Mouse (Mus musculus): ENCODE results near the gene Galr2. TPM values are rescaled to one million over a fixed set of nuclear protein-coding genes. Genes with fewer than 3 reads are reported as not detected.

Galr2 gene
- total and polyA plus RNA-seq, 2 experiments from 2014 or later: 0.36 TPM; not detected in 1

DNA sequence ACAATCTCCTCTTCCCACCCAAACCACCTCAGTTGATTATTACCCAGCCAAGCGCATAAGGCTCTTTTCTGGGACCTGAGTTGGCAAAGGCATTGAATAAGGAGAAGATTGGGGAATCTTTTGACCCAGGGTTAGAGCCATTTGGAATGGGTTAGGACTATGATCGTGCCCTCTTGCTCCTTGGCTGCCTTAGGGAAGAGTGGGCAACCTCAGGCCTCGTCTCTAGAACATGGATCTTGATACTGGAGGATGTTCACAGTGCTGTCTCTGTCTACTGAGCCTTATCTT, 52.2 kb downstream of the Galr2 start:
- Histone ChIP-seq H3K27ac (ENCODE audit: low read depth, low read length) (no peak overlapping the region), H3K27me3 (ENCODE audit: insufficient read depth, low read length) (peaks cover 5% of the 10 kb centered on the region; the same call in 1 of the 2 replicates), H3K4me1 (ENCODE audit: insufficient read depth) (peaks cover 14% of the 10 kb centered on the region), H3K4me3 (ENCODE audit: low read depth, low read length) (no peak overlapping the region), H3K9me3 (ENCODE audit: low read length) (no peaks in the 10 kb centered on the region), H3K36me3 (ENCODE audit: insufficient read depth) (no peaks in the 10 kb centered on the region), H3K4me2 (ENCODE audit: low read depth) (no peak overlapping the region), H3K9ac (no peak overlapping the region)
- ATAC-seq (no peak), DNase-seq (no peak)
- WGBS: 63% methylated on average over 3 of the region's 3 CpGs
- no peak for TF ChIP-seq CTCF (IDR thresholded peaks at IDR 0.05; ENCODE audit: low read depth)

Other genes starting within 250 kb of the Galr2 start
- gene Unc13d, start 203.0 kb upstream of the Galr2 start, total RNA-seq (2014; rRNA removed): 0.46 and 0.86 TPM in 2 replicates
- 0.29 and 0.58 TPM in 2 replicates for gene Unc13d, start 203.0 kb upstream of the Galr2 start, polyA plus RNA-seq (2015; fragmentation: Nextera tagmentation; extraction: Ambion mirVana)
- gene Wbp2, start 193.9 kb upstream of the Galr2 start, total RNA-seq (2014; rRNA removed): 94.7 and 130 TPM in 2 replicates
- 281 and 287 TPM in 2 replicates for gene Wbp2, start 193.9 kb upstream of the Galr2 start, polyA plus RNA-seq (2015; fragmentation: Nextera tagmentation; extraction: Ambion mirVana)
- gene Trim47, start 153.7 kb upstream of the Galr2 start, total RNA-seq (2014; rRNA removed): 10.5 and 13.0 TPM in 2 replicates
- gene Trim47, start 153.7 kb upstream of the Galr2 start, polyA plus RNA-seq (2015; fragmentation: Nextera tagmentation; extraction: Ambion mirVana): 6.6 and 7.8 TPM in 2 replicates
- 4.2 and 5.0 TPM in 2 replicates for gene Trim65, start 149.8 kb upstream of the Galr2 start, total RNA-seq (2014; rRNA removed)
- 1.2 and 1.9 TPM in 2 replicates for gene Trim65, start 149.8 kb upstream of the Galr2 start, polyA plus RNA-seq (2015; fragmentation: Nextera tagmentation; extraction: Ambion mirVana)
- 56.7 and 67.8 TPM in 2 replicates for gene Mrpl38, start 142.1 kb upstream of the Galr2 start, total RNA-seq (2014; rRNA removed)
- gene Mrpl38, start 142.1 kb upstream of the Galr2 start, polyA plus RNA-seq (2015; fragmentation: Nextera tagmentation; extraction: Ambion mirVana): 60.7 and 63.6 TPM in 2 replicates
- 97.9 and 108 TPM in 2 replicates for gene Fbf1, start 112.8 kb upstream of the Galr2 start, total RNA-seq (2014; rRNA removed)
- 23.2 and 38.2 TPM in 2 replicates for gene Fbf1, start 112.8 kb upstream of the Galr2 start, polyA plus RNA-seq (2015; fragmentation: Nextera tagmentation; extraction: Ambion mirVana)
- gene Ten1, start 82.1 kb upstream of the Galr2 start, total RNA-seq (2014; rRNA removed): 62.8 and 65.6 TPM in 2 replicates
- gene Ten1, start 82.1 kb upstream of the Galr2 start, polyA plus RNA-seq (2015; fragmentation: Nextera tagmentation; extraction: Ambion mirVana): 92.8 and 104 TPM in 2 replicates
- 89.4 and 108 TPM in 2 replicates for gene Acox1, start 81.9 kb upstream of the Galr2 start, total RNA-seq (2014; rRNA removed)
- gene Acox1, start 81.9 kb upstream of the Galr2 start, polyA plus RNA-seq (2015; fragmentation: Nextera tagmentation; extraction: Ambion mirVana): 43.8 and 58.2 TPM in 2 replicates
- gene Evpl, start 42.9 kb upstream of the Galr2 start, total RNA-seq (2014; rRNA removed): 1.5 and 2.3 TPM in 2 replicates
- gene Evpl, start 42.9 kb upstream of the Galr2 start, polyA plus RNA-seq (2015; fragmentation: Nextera tagmentation; extraction: Ambion mirVana): 0.49 and 1.1 TPM in 2 replicates
- gene Srp68, start 6.7 kb upstream of the Galr2 start, total RNA-seq (2014; rRNA removed): 18.5 and 24.5 TPM in 2 replicates
- 42.4 and 51.3 TPM in 2 replicates for gene Srp68, start 6.7 kb upstream of the Galr2 start, polyA plus RNA-seq (2015; fragmentation: Nextera tagmentation; extraction: Ambion mirVana)
- 91.9 and 103 TPM in 2 replicates for gene Exoc7, start 26.3 kb downstream of the Galr2 start, total RNA-seq (2014; rRNA removed)
- gene Exoc7, start 26.3 kb downstream of the Galr2 start, polyA plus RNA-seq (2015; fragmentation: Nextera tagmentation; extraction: Ambion mirVana): 133 and 144 TPM in 2 replicates
- 24.8 and 37.6 TPM in 2 replicates for gene Foxj1, start 54.5 kb downstream of the Galr2 start, total RNA-seq (2014; rRNA removed)
- gene Foxj1, start 54.5 kb downstream of the Galr2 start, polyA plus RNA-seq (2015; fragmentation: Nextera tagmentation; extraction: Ambion mirVana): 15.7 and 19.9 TPM in 2 replicates
- gene Rnf157, start 132.1 kb downstream of the Galr2 start, total RNA-seq (2014; rRNA removed): 92.7 and 105 TPM in 2 replicates
- 47.3 and 56.7 TPM in 2 replicates for gene Rnf157, start 132.1 kb downstream of the Galr2 start, polyA plus RNA-seq (2015; fragmentation: Nextera tagmentation; extraction: Ambion mirVana)
- gene Ubald2, start 153.2 kb downstream of the Galr2 start, total RNA-seq (2014; rRNA removed): 88.0 and 127 TPM in 2 replicates
- 50.6 and 68.5 TPM in 2 replicates for gene Ubald2, start 153.2 kb downstream of the Galr2 start, polyA plus RNA-seq (2015; fragmentation: Nextera tagmentation; extraction: Ambion mirVana)
- gene Qrich2, start 185.3 kb downstream of the Galr2 start, total RNA-seq (2014; rRNA removed): not detected in 2 replicates
- gene Qrich2, start 185.3 kb downstream of the Galr2 start, polyA plus RNA-seq (2015; fragmentation: Nextera tagmentation; extraction: Ambion mirVana): not detected in 2 replicates
- gene Prpsap1, start 213.3 kb downstream of the Galr2 start, total RNA-seq (2014; rRNA removed): 92.2 and 96.0 TPM in 2 replicates
- gene Prpsap1, start 213.3 kb downstream of the Galr2 start, polyA plus RNA-seq (2015; fragmentation: Nextera tagmentation; extraction: Ambion mirVana): 143 and 158 TPM in 2 replicates
- gene Sphk1, start 250.0 kb downstream of the Galr2 start, total RNA-seq (2014; rRNA removed): 12.7 and 13.8 TPM in 2 replicates
- 8.7 and 10.2 TPM in 2 replicates for gene Sphk1, start 250.0 kb downstream of the Galr2 start, polyA plus RNA-seq (2015; fragmentation: Nextera tagmentation; extraction: Ambion mirVana)

All from forebrain, postnatal 0 days (tissue).